Mouse (Mus musculus): ENCODE measurements around the gene Dnaja1.
A peak's percentile ranks its signal among the peaks of the same experiment; 100 is the strongest.

Dnaja1 gene

GRCm38 (mm10) chr4:40722011-40722666, at the start of gene Dnaja1:
TSS of gene Dnaja1 (plus strand) at chr4:40722150.
- peak; percentile 97 for DNase-seq

- DNase-seq, result no peak
Measured at GRCm38 (mm10) chr4:40673526-40673925, 48.4 kb upstream of the Dnaja1 start.

- no peak for DNase-seq
Measured at GRCm38 (mm10) chr4:40676338-40676737, 45.6 kb upstream of the Dnaja1 start.

- peak; percentile 21 for DNase-seq
Measured at GRCm38 (mm10) chr4:40677132-40677531, 44.8 kb upstream of the Dnaja1 start.

- peak; percentile 40 for DNase-seq
Measured at GRCm38 (mm10) chr4:40680250-40680860, 41.6 kb upstream of the Dnaja1 start.

GRCm38 (mm10) chr4:40681908-40682307, 40.0 kb upstream of the Dnaja1 start:
- peak; percentile 77 for DNase-seq

GRCm38 (mm10) chr4:40682359-40682758, 39.6 kb upstream of the Dnaja1 start:
- no peak for DNase-seq

GRCm38 (mm10) chr4:40683306-40683705, 38.6 kb upstream of the Dnaja1 start:
- DNase-seq, result no peak

GRCm38 (mm10) chr4:40691100-40691499, 30.9 kb upstream of the Dnaja1 start:
- no peak for DNase-seq

GRCm38 (mm10) chr4:40697059-40697458, 24.9 kb upstream of the Dnaja1 start:
- no peak for DNase-seq

GRCm38 (mm10) chr4:40700216-40700615, 21.7 kb upstream of the Dnaja1 start:
- no peak for DNase-seq

- DNase-seq, result no peak
Measured at GRCm38 (mm10) chr4:40701796-40702195, 20.2 kb upstream of the Dnaja1 start.

- DNase-seq, result peak; percentile 96
Measured at GRCm38 (mm10) chr4:40702797-40703709, 18.9 kb upstream of the Dnaja1 start, which contains the start of gene Aptx. TSS of gene Aptx (minus strand) at chr4:40703194.

GRCm38 (mm10) chr4:40703710-40704275, 18.2 kb upstream of the Dnaja1 start:
- no peak for DNase-seq

GRCm38 (mm10) chr4:40717141-40717540, 4.8 kb upstream of the Dnaja1 start:
- no peak for DNase-seq

- DNase-seq, result no peak
Measured at GRCm38 (mm10) chr4:40720910-40721309, 1.0 kb upstream of the Dnaja1 start.

- DNase-seq, result peak; percentile 82
Measured at GRCm38 (mm10) chr4:40722687-40723460, 924 bp downstream of the Dnaja1 start.

- no peak for DNase-seq
Measured at GRCm38 (mm10) chr4:40725141-40725540, 3.2 kb downstream of the Dnaja1 start.

GRCm38 (mm10) chr4:40725554-40725953, 3.6 kb downstream of the Dnaja1 start:
- no peak for DNase-seq

- no peak for DNase-seq
Measured at GRCm38 (mm10) chr4:40727247-40727646, 5.3 kb downstream of the Dnaja1 start.

- no peak for DNase-seq
Measured at GRCm38 (mm10) chr4:40731262-40731661, 9.3 kb downstream of the Dnaja1 start.

GRCm38 (mm10) chr4:40735351-40735750, 13.4 kb downstream of the Dnaja1 start:
- no peak for DNase-seq
